Mouse (Mus musculus) bone marrow macrophage, adult 2 months (primary cell): ENCODE measurements around the gene Hpd. TPM values are rescaled to one million over a fixed set of nuclear protein-coding genes. Genes with fewer than 3 reads are reported as not detected.

ENCODE experiments used
- H3K27ac ChIP-seq: 2 replicates; pipeline ENCODE4 v1.5.1; 2012; ENCODE audit warnings: low read depth, low read length; ENCODE audit not compliant: insufficient read depth
- H3K4me1 ChIP-seq: 2 replicates; pipeline ENCODE4 v1.6.1; 2012; ENCODE audit warnings: low read length; ENCODE audit not compliant: control insufficient read depth, insufficient read depth
- H3K4me3 ChIP-seq: 2 replicates; pipeline ENCODE4 v1.5.1; 2012; ENCODE audit warnings: mild to moderate bottlenecking, low read length, moderate library complexity; ENCODE audit not compliant: insufficient read depth
- CTCF ChIP-seq: IDR thresholded peaks from 2 replicates; pipeline ENCODE4 v1.5.1; 2012; ENCODE audit warnings: low read depth, mild to moderate bottlenecking, low read length, moderate library complexity
- POLR2A ChIP-seq: IDR thresholded peaks from 2 replicates; pipeline ENCODE4 v1.6.1; 2012; ENCODE audit warnings: mild to moderate bottlenecking, low read depth, low read length, borderline replicate concordance
- polyA plus RNA-seq: library from polyadenylated mRNA; stranded (reverse); fragments of >200 nt; gene quantifications from 2 replicates; pipeline ENCODE4 v1.2.4, GENCODE M21; 2012; ENCODE audit not compliant: missing spikeins, insufficient read depth, insufficient read length

The Hpd gene
- polyA plus RNA-seq, 1 experiment: not detected

DNA sequence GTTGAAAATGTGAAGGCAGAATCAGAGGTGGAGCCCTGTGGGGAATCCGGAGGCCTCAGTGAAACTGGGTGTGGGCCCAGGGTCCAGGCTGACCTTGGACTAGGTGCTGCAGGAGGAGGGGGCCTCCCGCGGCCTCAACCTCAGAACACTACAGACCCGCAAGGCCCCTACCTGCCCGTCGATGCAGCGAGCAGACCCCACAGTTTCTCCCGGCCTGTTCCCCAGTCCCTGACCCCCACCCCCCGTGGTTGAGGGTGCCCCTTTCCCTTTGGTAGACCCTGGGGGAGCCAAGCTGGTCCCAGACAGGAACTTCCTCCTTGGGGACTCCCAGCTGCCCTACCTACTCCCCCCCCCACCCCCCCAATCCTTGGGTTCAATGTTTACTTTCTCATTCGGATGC lies 16.1 kb downstream of the Hpd start:
- Histone ChIP-seq H3K4me1 (no peaks in the 10 kb centered on the region), H3K27ac (no peak overlapping the region), H3K4me3 (no peak overlapping the region)
- TF ChIP-seq CTCF (no peak), POLR2A (no peak)

DNA sequence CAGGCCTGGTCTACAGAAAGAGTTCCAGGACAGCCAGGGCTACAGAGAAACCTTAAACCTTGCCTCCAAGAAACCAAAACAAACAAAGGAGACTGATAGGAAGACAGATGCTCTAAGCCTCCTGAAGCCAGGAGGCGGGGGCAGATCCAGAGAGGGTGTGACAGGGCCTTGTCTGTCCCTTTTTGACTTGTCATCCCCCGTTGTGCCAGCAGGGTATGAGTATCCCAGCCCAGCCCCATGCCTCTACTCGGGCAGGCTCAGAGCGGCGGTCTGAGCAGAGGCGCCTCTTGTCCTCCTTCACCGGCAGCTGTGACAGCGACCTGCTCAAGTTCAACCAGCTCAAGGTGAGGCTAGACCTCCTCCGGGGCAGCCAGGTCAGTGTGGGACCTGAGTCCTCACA lies 19.6 kb downstream of the Hpd start:
- no peak overlapping the region for H3K4me3 ChIP-seq
- TF ChIP-seq POLR2A (no peak), CTCF (no peak)
- H3K4me1 ChIP-seq: no peaks in the 10 kb centered on the region
- H3K27ac ChIP-seq: no peak overlapping the region

DNA sequence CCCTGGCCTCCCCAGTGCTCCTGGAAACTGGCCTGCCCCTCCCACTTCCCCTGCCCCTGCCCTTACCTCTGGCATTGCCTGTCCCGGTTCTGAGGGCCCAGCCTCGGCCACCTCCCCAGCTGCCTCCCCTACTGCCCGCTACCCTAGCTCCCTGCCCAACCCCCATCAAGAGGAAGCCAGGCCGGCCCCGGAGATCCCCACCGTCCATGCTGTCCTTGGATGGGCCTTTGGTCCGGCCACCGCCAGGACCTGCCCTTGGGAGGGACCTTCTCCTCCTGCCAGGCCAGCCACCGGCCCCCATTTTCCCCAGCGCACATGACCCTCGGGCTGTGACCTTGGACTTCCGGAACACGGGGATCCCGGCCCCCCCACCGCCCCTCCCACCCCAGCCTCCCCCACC lies 22.2 kb downstream of the Hpd start:
- Histone ChIP-seq H3K4me3 (no peak overlapping the region), H3K27ac (no peak overlapping the region), H3K4me1 (no peaks in the 10 kb centered on the region)
- TF ChIP-seq CTCF (no peak), POLR2A (no peak)

DNA sequence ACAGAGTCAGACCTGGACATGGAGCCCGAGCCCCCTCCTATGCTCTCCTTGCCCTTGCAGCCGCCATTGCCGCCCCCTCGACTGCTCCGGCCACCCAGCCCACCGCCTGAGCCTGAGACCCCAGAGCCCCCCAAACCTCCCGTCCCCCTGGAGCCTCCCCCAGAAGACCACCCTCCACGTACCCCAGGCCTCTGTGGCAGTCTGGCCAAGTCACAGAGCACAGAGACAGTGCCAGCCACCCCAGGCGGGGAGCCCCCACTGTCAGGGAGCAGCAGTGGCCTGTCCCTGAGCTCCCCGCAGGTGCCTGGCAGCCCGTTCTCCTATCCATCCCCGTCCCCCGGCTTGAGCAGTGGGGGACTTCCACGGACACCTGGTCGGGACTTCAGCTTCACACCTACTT lies 22.7 kb downstream of the Hpd start:
- Histone ChIP-seq H3K4me1 (no peaks in the 10 kb centered on the region), H3K27ac (no peak overlapping the region), H3K4me3 (no peak overlapping the region)
- no peak for TF ChIP-seq POLR2A
- TF ChIP-seq CTCF: no peak

DNA sequence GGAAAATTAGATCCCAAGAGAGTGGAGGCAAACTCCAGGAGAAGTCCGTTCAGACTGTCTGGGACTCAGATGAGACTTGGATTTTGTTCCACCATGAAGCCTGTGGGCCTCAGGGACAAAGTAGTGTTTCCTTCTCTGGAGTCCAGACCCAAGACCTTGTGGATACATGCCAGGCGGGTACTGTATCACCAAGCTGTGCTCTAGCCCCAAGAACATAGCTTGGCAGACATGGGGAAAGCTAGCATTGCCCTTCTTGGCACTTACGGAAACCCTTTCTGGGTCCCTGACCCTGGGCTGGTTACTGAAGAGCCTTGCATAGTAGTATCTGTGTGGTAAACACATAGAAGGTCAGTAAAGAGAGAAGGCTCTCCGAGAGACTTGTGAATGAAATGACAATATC lies 23.1 kb downstream of the Hpd start:
- TF ChIP-seq POLR2A (no peak), CTCF (no peak)
- Histone ChIP-seq H3K4me3 (no peak overlapping the region), H3K27ac (no peak overlapping the region), H3K4me1 (no peaks in the 10 kb centered on the region)

DNA sequence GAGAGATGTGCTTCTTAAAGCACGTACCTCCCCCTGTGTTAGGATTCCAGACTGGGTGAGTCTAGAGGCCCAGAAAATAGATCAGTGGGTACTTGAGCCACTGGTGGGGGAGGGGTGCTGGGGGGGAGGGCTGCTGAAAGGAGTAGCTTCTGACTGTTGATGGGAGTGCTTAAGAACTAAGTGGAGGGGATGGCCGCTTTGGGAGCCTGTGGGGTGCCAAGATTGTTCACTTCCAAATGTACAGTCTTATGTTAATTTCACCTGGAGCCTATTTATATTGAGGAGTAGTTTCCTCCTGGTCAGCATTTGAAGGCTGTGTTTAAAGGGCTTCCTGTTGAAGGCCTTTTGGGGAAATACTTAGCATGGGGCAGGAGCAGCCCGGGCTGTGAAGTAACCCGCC lies 24.6 kb downstream of the Hpd start:
- no peak for TF ChIP-seq POLR2A
- no peak for TF ChIP-seq CTCF
- peaks cover 3% of the 10 kb centered on the region for H3K4me1 ChIP-seq
- no peak overlapping the region for H3K27ac ChIP-seq
- H3K4me3 ChIP-seq: no peak overlapping the region

DNA sequence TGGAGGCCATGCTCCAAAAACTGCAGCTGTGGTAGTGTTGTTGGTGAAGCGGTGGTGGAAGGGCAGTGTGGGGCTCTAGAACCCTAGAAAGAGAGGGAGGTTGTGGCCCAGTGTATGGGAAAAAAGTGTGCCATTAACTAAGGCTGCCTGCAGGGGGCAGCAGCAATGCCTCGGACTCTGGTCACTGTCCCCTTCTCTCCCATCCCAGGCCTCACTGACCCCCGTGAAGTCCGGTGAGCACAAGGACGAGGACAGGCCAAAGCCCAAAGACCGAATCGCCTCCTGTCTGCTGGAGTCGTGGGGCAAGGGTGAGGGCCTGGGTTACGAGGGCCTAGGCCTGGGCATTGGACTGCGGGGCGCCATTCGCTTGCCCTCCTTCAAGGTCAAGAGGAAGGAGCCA lies 25.8 kb downstream of the Hpd start:
- peaks cover 10% of the 10 kb centered on the region for H3K4me1 ChIP-seq
- no peak overlapping the region for H3K4me3 ChIP-seq
- no peak overlapping the region for H3K27ac ChIP-seq
- peak; percentile 75 for TF ChIP-seq CTCF
- no peak for TF ChIP-seq POLR2A

DNA sequence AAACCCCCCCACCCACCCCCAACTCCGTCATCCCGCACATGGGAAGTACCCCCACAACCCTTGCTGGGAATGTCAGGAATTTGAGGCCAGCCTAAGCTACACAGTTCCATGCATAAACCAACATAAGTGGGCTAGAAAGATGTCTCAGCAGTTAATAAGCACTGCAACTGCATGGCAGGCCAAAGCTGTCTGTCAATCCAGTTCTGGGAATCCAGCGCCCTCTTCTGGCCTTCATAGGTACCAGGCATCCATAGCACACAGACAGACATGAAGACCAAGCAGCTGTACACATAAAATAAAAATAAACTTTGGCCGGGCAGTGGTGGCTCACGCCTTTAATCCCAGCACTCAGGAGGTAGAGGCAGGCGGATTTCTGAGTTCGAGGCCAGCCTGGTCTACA lies 27.1 kb downstream of the Hpd start:
- Histone ChIP-seq H3K4me1 (peaks cover 20% of the 10 kb centered on the region), H3K4me3 (no peak overlapping the region), H3K27ac (no peak overlapping the region)
- TF ChIP-seq CTCF: peak; percentile 82
- TF ChIP-seq POLR2A: no peak

DNA sequence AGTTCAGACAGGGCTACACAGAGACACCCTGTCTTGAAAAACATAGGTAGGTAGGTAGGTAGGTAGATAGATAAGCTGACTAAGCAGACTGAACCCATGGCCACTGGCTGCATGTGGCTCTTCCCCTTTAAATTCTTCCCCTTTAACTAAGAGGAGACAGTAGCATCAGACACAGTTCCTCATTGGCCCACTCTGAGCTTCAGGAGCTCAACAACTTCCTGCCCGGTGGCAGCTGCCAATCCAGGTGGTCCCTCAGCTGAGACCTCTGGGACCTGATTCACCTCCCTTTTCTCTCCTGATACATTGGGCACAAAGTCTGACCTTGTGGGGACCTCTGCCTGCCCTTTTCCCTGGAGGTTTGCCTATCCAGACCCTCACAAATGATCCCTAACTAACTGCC lies 29.6 kb downstream of the Hpd start:
- TF ChIP-seq CTCF (no peak), POLR2A (no peak)
- Histone ChIP-seq H3K27ac (0 out of 2 replicates have a peak overlapping the region, but pooled peaks have one; percentile 17), H3K4me1 (peaks cover 27% of the 10 kb centered on the region), H3K4me3 (peak overlapping the region; percentile 31; the same call in 1 of the 2 replicates)

DNA sequence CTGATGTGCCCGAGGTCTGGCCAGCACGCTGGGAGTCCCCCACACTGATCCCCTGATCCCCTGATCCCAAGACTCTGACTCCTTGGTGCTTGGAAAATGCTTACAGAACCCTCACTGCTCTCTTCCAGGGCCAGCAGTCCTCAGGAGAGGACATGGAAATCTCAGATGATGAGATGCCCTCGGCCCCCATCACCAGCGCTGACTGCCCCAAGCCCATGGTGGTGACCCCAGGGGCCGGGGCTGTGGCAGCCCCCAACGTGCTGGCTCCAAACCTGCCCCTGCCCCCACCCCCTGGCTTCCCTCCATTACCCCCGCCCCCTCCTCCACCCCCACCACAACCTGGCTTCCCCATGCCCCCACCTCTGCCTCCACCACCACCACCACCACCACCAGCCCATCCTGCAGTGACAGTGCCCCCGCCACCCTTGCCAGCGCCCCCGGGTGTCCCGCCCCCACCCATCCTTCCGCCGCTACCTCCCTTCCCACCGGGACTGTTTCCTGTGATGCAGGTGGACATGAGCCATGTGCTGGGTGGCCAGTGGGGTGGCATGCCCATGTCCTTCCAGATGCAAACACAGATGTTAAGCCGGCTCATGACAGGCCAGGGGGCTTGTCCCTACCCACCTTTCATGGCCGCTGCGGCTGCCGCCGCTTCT lies 30.7 kb downstream of the Hpd start:
- TF ChIP-seq POLR2A (no peak), CTCF (no peak)
- H3K27ac ChIP-seq: peak overlapping the region; percentile 30
- peaks cover 27% of the 10 kb centered on the region for H3K4me1 ChIP-seq
- H3K4me3 ChIP-seq: peak overlapping the region; percentile 7; the same call in 1 of the 2 replicates
